Mouse (Mus musculus) MEL (cell line): ENCODE data around the gene Hoga1. TPM values are rescaled to one million over a fixed set of nuclear protein-coding genes. Genes with fewer than 3 reads are reported as not detected.

Experiments used
- DNase-seq: peaks from one replicate; pipeline ENCODE4 v3.0.0; 2011; ENCODE audit warnings: low read depth, low spot score
- H3K27ac ChIP-seq: 2 replicates; pipeline ENCODE4 v1.5.1; 2012; ENCODE audit warnings: low read depth, mild to moderate bottlenecking, control low read depth, low read length, moderate library complexity; ENCODE audit not compliant: control insufficient read depth
- H3K27me3 ChIP-seq, 2 experiments: fragments of 150-350 bp in 1 of 2; sonication (generic) in 1 of 2; 2 replicates each; pipeline ENCODE4 v1.6.1; 2012; ENCODE audit warnings: low read length in 2 of 2, mild to moderate bottlenecking in 2 of 2, improper control_type of control experiment in 1 of 2, moderate library complexity in 1 of 2; ENCODE audit not compliant: insufficient read depth in 2 of 2, control insufficient read depth in 1 of 2
- H3K36me3 ChIP-seq, 2 experiments: 2 replicates each; pipeline ENCODE4 v1.6.1; 2012 to 2014; ENCODE audit warnings: low read length in 2 of 2, improper control_type of control experiment in 1 of 2, inconsistent platforms in 1 of 2, mild to moderate bottlenecking in 1 of 2; ENCODE audit not compliant: insufficient read depth in 2 of 2, control insufficient read depth in 1 of 2
- H3K4me1 ChIP-seq, 2 experiments: fragments of 150-350 bp in 1 of 2; sonication (generic) in 1 of 2; 2 replicates each; pipeline ENCODE4 v1.6.1; 2012; ENCODE audit warnings: low read length in 2 of 2, improper control_type of control experiment in 1 of 2, mild to moderate bottlenecking in 1 of 2; ENCODE audit not compliant: insufficient read depth in 2 of 2, control insufficient read depth in 1 of 2
- H3K4me3 ChIP-seq, 2 experiments: fragments of 150-350 bp in 1 of 2; sonication (generic) in 1 of 2; 2 replicates each; pipeline ENCODE4 v1.5.1; 2012; ENCODE audit warnings: low read depth in 2 of 2, low read length in 2 of 2, mild to moderate bottlenecking in 2 of 2, moderate library complexity in 2 of 2, control low read depth in 1 of 2, improper control_type of control experiment in 1 of 2; ENCODE audit not compliant: control insufficient read depth in 1 of 2, insufficient read depth in 1 of 2
- H3K79me2 ChIP-seq: 2 replicates; pipeline ENCODE4 v1.6.1; 2012; ENCODE audit warnings: mild to moderate bottlenecking, low read length, moderate library complexity; ENCODE audit not compliant: control insufficient read depth, poor library complexity, insufficient read depth
- H3K9ac ChIP-seq: 2 replicates; pipeline ENCODE4 v1.6.1; 2012; ENCODE audit warnings: low read depth, mild to moderate bottlenecking, control low read depth, low read length, moderate library complexity; ENCODE audit not compliant: control insufficient read depth, poor library complexity, severe bottlenecking
- H3K9me3 ChIP-seq: fragments of 150-350 bp; sonication (generic); replicated peaks from 2 replicates; pipeline ENCODE4 v1.6.1; 2012; ENCODE audit warnings: mild to moderate bottlenecking, low read length, improper control_type of control experiment, moderate library complexity; ENCODE audit not compliant: insufficient read depth
- BHLHE40 ChIP-seq: IDR thresholded peaks from 2 replicates; pipeline ENCODE4 v1.6.1; 2012; ENCODE audit warnings: low read depth, mild to moderate bottlenecking, inconsistent platforms, low read length, improper control_type of control experiment, borderline replicate concordance
- CHD1 ChIP-seq: IDR thresholded peaks from 2 replicates; pipeline ENCODE4 v1.6.1; 2012; ENCODE audit warnings: low read depth, mild to moderate bottlenecking, inconsistent platforms, low read length, improper control_type of control experiment
- ELF1 ChIP-seq: IDR thresholded peaks from 2 replicates; pipeline ENCODE4 v1.6.1; 2014; ENCODE audit warnings: low read depth, mild to moderate bottlenecking, inconsistent platforms, low read length, improper control_type of control experiment, moderate library complexity
- EP300 ChIP-seq, 2 experiments: IDR thresholded peaks; 2 replicates each; pipeline ENCODE4 v1.6.1; 2011; ENCODE audit warnings: improper control_type of control experiment in 2 of 2, low read length in 2 of 2, low read depth in 1 of 2, mild to moderate bottlenecking in 1 of 2
- MAX ChIP-seq: IDR thresholded peaks from 2 replicates; pipeline ENCODE4 v1.6.1; 2011; ENCODE audit warnings: low read length, improper control_type of control experiment
- MEF2A ChIP-seq: IDR thresholded peaks from 2 replicates; pipeline ENCODE4 v1.6.1; 2014; ENCODE audit warnings: low read depth, mild to moderate bottlenecking, inconsistent platforms, low read length, improper control_type of control experiment; ENCODE audit not compliant: poor library complexity, insufficient replicate concordance, severe bottlenecking; ENCODE audit errors: extremely low read depth
- MXI1 ChIP-seq: IDR thresholded peaks from 2 replicates; pipeline ENCODE4 v1.6.1; 2011; ENCODE audit warnings: mild to moderate bottlenecking, low read depth, low read length, improper control_type of control experiment
- MYB ChIP-seq: IDR thresholded peaks from 2 replicates; pipeline ENCODE4 v1.6.1; 2011; ENCODE audit warnings: mild to moderate bottlenecking, low read depth, low read length, improper control_type of control experiment
- MYC ChIP-seq: IDR thresholded peaks from 2 replicates; pipeline ENCODE4 v1.6.1; 2011; ENCODE audit warnings: low read depth, mild to moderate bottlenecking, low read length, improper control_type of control experiment, moderate library complexity
- NELFE ChIP-seq: IDR thresholded peaks from 2 replicates; pipeline ENCODE4 v1.6.1; 2011; ENCODE audit warnings: low read depth, low read length, improper control_type of control experiment
- POLR2AphosphoS5 ChIP-seq: IDR thresholded peaks from 2 replicates; pipeline ENCODE4 v1.6.1; 2012; ENCODE audit warnings: low read depth, borderline replicate concordance, mild to moderate bottlenecking, inconsistent platforms, low read length, moderate library complexity, mixed read lengths
- RCOR1 ChIP-seq: IDR thresholded peaks from 2 replicates; pipeline ENCODE4 v1.6.1; 2012; ENCODE audit warnings: low read depth, mild to moderate bottlenecking, inconsistent platforms, low read length, improper control_type of control experiment
- SIN3A ChIP-seq: IDR thresholded peaks from 2 replicates; pipeline ENCODE4 v1.6.1; 2012; ENCODE audit warnings: low read length, improper control_type of control experiment, inconsistent platforms
- TCF12 ChIP-seq: IDR thresholded peaks from 2 replicates; pipeline ENCODE4 v1.6.1; 2014; ENCODE audit warnings: low read depth, mild to moderate bottlenecking, inconsistent platforms, low read length, improper control_type of control experiment, moderate library complexity
- UBTF ChIP-seq: IDR thresholded peaks from 2 replicates; pipeline ENCODE4 v1.6.1; 2012; ENCODE audit warnings: low read depth, mild to moderate bottlenecking, inconsistent platforms, low read length, improper control_type of control experiment, moderate library complexity, borderline replicate concordance; ENCODE audit not compliant: insufficient read depth
- USF1 ChIP-seq: IDR thresholded peaks from 2 replicates; pipeline ENCODE4 v1.6.1; 2014; ENCODE audit warnings: low read depth, mild to moderate bottlenecking, inconsistent platforms, low read length, improper control_type of control experiment, moderate library complexity
- USF2 ChIP-seq, 2 experiments: IDR thresholded peaks; 2 replicates each; pipeline ENCODE4 v1.6.1; 2011 to 2012; ENCODE audit warnings: improper control_type of control experiment in 2 of 2, low read length in 2 of 2, borderline replicate concordance in 1 of 2, inconsistent platforms in 1 of 2, low read depth in 1 of 2, mild to moderate bottlenecking in 1 of 2; ENCODE audit not compliant: insufficient read depth in 1 of 2
- ZC3H11A ChIP-seq: IDR thresholded peaks from 2 replicates; pipeline ENCODE4 v1.6.1; 2012; ENCODE audit warnings: low read depth, mild to moderate bottlenecking, inconsistent platforms, low read length, improper control_type of control experiment
- ZMIZ1 ChIP-seq: IDR thresholded peaks from 2 replicates; pipeline ENCODE4 v1.6.1; 2012; ENCODE audit warnings: low read depth, mild to moderate bottlenecking, inconsistent platforms, low read length, improper control_type of control experiment, moderate library complexity
- ZNF384 ChIP-seq: IDR thresholded peaks from 2 replicates; pipeline ENCODE4 v1.6.1; 2012; ENCODE audit warnings: low read depth, mild to moderate bottlenecking, inconsistent platforms, low read length, improper control_type of control experiment
- polyA plus RNA-seq, 2 experiments: library from polyadenylated mRNA; stranded (reverse) in 1 of 2; unstranded in 1 of 2; fragments of >175 nt in 1 of 2; fragments of >200 nt in 1 of 2; gene quantifications; 2 replicates each; pipeline versions ENCODE4 v1.2.1 to v1.2.4; 2012; ENCODE audit warnings: low replicate concordance in 2 of 2, low read depth in 1 of 2; ENCODE audit not compliant: insufficient read length in 2 of 2, insufficient read depth in 1 of 2, missing spikeins in 1 of 2
- total RNA-seq: library from RNA; depleted of rRNA; stranded (reverse); fragments of 300-350 nt; gene quantifications from 2 replicates; pipeline ENCODE4 v1.2.3, GENCODE M21; 2012

The Hoga1 gene
- total and polyA plus RNA-seq, 3 experiments: 0.31 to 0.38 TPM; not detected in 1

GRCm38 (mm10) chr19:42061443-42061842, 16.0 kb downstream of the Hoga1 start:
- Histone ChIP-seq H3K79me2 (no peaks in the 10 kb centered on the region), H3K4me3 (no peak overlapping the region), H3K27me3 (peaks cover 23 to 41% of the 10 kb centered on the region in 2 experiments), H3K4me1 (no peaks in the 10 kb centered on the region), H3K27ac (no peak overlapping the region), H3K9ac (no peak overlapping the region), H3K9me3 (no peaks in the 10 kb centered on the region), H3K36me3 (no peaks in the 10 kb centered on the region)
- no peak for TF ChIP-seq MYC
- TF ChIP-seq USF1: no peak
- TF ChIP-seq ELF1: no peak
- TF ChIP-seq NELFE: no peak
- TF ChIP-seq MAX: no peak
- TF ChIP-seq ZNF384: no peak
- TF ChIP-seq CHD1: no peak
- TF ChIP-seq MEF2A: no peak
- no peak for TF ChIP-seq TCF12
- no peak for TF ChIP-seq UBTF
- DNase-seq: no peak

GRCm38 (mm10) chr19:42068441-42069240, 23.2 kb downstream of the Hoga1 start:
- Histone ChIP-seq H3K9ac (no peak overlapping the region), H3K27me3 (peaks cover 20 to 32% of the 10 kb centered on the region in 2 experiments), H3K4me3 (no peak overlapping the region), H3K4me1 (no peaks in the 10 kb centered on the region), H3K27ac (no peak overlapping the region), H3K36me3 (no peaks in the 10 kb centered on the region), H3K79me2 (no peaks in the 10 kb centered on the region), H3K9me3 (no peaks in the 10 kb centered on the region)
- DNase-seq: no peak
- TF ChIP-seq SIN3A (no peak), TCF12 (no peak), ZC3H11A (no peak), MXI1 (no peak), ZNF384 (no peak), BHLHE40 (no peak), POLR2AphosphoS5 (no peak), EP300 (IDR thresholded peaks at IDR 0.05; ENCODE audit: low read depth in 1 of 2, low read length in 2 of 2) (no peak), ZMIZ1 (no peak), CHD1 (no peak), MYB (no peak), USF2 (IDR thresholded peaks at IDR 0.05; ENCODE audit: borderline replicate concordance in 1 of 2, insufficient read depth in 1 of 2, low read depth in 1 of 2, low read length in 2 of 2) (no peak), RCOR1 (no peak)
